Mouse (Mus musculus) lung, postnatal 25 days (tissue): ENCODE data around the gene Dync1i1.

Source experiments
- DNase-seq: peaks from one replicate; pipeline ENCODE4 v3.0.0; 2022; ENCODE audit warnings: low spot score

Dync1i1 gene

GRCm38 (mm10) chr6:5855526-5855925 is 130.1 kb downstream of the Dync1i1 start:
- DNase-seq: no peak

- DNase-seq: peak; percentile 5
Measured at GRCm38 (mm10) chr6:5858371-5858770, 132.9 kb downstream of the Dync1i1 start.

DNA sequence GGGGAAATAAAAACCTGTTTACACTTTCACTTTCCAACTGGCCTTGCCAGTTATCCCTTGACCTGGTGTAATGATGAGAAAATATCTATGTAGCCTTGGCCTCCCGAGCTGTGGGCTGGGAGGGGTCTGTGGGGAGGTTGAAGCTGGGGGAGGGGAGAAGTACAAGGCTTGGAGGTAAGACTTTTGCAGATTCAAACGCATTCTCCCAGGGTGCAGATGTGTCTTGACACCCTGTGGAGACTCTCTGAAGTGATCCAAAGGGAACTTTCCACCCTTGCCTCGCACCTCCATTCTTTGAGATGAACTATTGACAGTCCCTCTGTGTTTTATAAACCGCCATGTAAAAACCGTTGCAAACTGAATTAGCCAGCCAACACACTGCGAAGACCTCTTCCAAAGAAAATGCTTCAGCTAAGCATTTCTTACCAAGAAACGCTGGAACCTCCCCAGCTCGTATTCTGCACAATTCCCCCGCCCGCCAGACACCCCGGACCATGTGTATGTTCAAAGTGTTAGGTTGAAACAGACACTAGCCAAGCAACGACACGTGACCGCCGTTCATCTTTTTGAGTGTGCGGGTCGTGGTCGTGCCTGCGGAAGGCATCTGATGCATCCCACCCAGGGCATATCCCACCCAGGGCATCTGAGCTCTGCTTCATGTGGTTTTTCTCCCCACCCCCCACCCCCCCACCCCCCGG is 133.6 kb downstream of the Dync1i1 start:
- DNase-seq: no peak

- no peak for DNase-seq
Measured at GRCm38 (mm10) chr6:5859630-5860029, 134.2 kb downstream of the Dync1i1 start.

GRCm38 (mm10) chr6:5866091-5866490 is 140.7 kb downstream of the Dync1i1 start:
- no peak for DNase-seq

DNA sequence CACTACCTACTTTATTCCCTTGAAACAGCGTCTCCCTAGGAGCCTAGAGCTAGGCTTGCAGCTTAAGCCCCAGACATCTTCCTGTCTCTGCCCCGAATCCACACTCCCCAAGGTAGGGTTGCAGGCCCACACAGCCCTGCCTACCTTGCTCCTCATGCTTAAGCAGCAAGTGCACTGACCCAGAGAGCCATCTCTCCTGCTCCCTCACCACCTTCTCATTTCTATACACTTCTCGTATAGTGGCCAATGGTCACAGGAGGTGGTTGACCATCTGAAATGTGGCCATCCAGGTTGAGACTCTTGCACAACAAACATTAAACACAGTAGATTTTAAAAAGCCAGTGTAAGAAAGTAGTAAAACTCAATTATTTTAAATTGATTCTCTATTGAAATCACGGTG is 141.8 kb downstream of the Dync1i1 start:
- no peak for DNase-seq

GRCm38 (mm10) chr6:5871060-5871459 is 145.6 kb downstream of the Dync1i1 start:
- no peak for DNase-seq

GRCm38 (mm10) chr6:5871581-5872298 is 146.3 kb downstream of the Dync1i1 start:
- no peak for DNase-seq

DNA sequence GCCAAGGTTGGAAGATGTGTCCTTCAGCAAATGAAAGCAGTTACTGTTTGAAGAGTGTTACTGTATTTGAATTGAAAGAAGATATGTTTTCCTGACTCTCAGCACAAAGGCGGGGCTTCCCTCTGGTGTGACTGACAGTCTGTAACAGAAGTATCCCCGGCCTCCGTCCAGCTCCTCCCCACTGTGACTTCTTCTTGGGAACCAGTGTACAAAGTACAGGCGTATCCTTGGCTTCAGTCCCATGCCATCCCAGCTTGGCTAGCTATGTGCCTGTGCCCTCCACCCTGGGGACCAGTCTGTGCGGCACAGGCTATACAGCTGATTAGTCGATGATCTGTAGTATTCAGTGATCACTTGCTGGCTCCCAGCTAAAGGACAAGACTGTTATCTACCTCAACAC is 163.9 kb downstream of the Dync1i1 start:
- DNase-seq: no peak

DNA sequence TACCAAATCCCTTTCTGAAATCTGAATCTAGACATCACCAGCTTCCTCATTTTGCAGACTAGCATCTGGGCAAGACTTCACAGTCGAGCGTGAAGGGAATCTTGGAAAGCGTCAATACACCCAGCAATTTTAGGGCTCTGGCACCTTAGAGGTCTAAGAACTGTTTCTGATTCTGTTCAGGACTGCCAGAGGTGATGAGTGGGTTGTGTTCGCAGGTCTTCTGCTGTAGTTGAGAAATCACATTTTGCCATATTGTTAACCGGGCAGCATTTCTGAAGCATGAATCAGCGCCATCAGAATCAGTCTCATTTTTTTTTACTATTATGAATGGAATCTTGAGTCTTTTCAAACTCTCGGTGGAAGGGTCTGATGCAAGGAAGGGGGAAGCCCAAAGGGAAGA is 185.9 kb downstream of the Dync1i1 start:
- no peak for DNase-seq

DNA sequence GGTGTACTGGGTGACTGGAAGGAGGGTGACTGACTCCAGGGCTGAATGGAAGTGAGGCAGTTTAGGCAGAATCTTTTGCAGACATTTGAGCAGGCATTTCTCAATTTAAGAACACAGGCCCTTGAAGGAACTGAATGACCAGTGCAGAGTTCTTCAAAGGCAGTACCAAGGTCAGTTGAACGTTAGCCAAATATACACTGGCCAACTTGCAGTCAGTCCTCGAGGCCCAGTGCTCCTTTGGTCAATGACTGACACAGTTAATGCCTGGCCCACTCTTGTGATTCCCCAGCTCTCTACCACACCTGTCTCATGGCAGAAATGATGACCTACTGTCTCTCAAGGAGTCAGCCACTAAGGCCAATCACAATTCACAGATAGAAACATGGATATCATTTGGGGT is 189.6 kb downstream of the Dync1i1 start:
- DNase-seq: no peak

DNA sequence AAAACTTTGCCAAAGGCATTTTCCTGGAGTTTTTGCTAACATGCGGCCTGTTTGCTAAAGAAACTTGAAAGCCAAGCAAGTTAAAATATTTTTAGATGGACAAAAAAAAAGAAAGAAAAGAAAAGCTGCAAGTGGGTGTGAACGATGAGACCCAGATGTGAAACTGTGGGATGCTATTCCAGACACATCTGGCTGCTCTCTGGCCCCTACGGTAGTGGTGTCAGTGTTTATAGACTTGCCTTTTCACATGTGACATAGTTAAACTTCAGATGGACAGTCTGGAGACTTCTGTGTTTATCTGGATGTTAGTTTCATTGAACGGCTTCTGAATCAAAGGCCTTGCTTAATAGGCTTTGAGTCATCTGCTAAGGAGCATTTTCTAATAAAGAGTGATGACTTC is 195.2 kb downstream of the Dync1i1 start:
- DNase-seq: peak; percentile 15

DNA sequence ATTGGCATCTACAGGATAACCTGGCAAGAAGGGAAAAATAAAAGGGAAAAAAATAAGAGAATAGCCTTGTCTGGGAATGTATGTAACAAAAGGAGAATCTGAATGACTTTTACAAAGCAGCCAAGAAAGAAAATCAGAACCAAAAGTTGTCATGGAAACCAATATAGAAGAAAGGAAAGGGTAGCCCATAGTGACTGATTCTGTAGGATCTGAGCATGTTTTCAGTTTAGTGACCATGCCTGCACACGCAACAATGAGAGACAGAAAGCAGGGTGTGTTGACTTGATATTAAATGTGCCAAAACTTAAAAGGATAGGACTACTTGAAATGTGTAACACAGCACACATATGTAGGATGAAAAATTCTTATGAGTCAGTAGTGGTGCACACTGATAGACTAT is 197.2 kb downstream of the Dync1i1 start:
- no peak for DNase-seq

DNA sequence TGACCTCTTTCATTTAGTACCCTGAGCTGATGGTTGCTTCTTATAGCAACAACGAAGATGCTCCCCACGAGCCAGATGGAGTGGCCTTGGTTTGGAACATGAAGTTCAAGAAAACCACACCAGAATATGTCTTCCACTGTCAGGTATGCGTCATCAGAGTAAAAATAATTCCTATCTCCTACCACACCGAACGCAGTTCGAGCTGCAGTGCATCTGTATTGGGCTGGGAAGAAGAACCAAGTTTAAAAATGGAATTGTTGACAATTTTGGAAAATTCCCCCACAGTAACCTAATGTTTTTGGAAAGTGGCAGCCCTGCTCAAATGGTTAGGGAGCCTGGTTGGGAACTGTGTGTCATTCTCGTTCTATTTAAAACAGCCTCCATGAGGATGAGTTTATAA is 197.7 kb downstream of the Dync1i1 start:
- no peak for DNase-seq

DNA sequence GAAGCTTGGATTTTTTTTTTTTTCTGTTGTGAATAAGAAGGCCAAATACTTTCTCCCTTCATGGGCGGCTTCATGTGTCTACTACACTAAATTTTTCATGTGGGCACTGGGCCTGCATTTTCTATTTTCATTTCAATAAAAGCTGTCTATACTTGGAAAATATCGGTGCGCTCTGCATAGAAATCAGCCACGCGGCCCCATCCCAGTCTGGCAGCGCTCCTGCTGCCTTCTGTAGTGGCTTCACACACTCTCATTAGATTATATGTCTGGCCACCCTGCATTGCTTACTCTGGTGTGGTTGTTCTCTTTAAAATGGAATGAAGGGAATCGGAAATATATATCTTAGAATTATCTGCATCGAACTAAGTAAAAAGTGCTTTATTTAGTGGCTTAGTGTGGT is 204.7 kb downstream of the Dync1i1 start:
- DNase-seq: no peak

- no peak for DNase-seq
Measured at GRCm38 (mm10) chr6:5935587-5936353, 210.3 kb downstream of the Dync1i1 start.

- DNase-seq: no peak
Measured at GRCm38 (mm10) chr6:5949812-5950392, 224.5 kb downstream of the Dync1i1 start.

GRCm38 (mm10) chr6:5956316-5956913 is 231.0 kb downstream of the Dync1i1 start:
- no peak for DNase-seq

DNA sequence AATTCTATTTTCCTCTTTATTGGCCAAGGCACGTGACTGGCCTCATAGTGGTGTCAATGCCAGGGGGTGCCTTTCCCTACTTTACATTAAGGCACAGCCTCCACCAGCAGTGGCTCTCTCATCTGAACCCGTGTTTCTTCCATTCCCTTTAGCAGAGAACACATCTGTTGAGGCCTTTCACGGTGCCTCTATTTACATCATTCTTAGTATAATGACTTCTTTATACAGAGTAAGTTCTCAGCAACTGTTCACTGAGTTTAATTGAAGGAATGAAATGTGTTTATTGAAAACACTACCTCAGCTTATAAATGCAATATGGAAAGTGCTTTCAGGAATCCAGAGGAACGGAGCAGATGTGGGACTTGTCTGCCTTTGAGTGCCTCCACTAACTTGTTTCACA is 235.3 kb downstream of the Dync1i1 start:
- DNase-seq: no peak

- DNase-seq: no peak
Measured at GRCm38 (mm10) chr6:5961960-5962359, 236.5 kb downstream of the Dync1i1 start.

GRCm38 (mm10) chr6:5966376-5966775 is 240.9 kb downstream of the Dync1i1 start:
- DNase-seq: no peak

DNA sequence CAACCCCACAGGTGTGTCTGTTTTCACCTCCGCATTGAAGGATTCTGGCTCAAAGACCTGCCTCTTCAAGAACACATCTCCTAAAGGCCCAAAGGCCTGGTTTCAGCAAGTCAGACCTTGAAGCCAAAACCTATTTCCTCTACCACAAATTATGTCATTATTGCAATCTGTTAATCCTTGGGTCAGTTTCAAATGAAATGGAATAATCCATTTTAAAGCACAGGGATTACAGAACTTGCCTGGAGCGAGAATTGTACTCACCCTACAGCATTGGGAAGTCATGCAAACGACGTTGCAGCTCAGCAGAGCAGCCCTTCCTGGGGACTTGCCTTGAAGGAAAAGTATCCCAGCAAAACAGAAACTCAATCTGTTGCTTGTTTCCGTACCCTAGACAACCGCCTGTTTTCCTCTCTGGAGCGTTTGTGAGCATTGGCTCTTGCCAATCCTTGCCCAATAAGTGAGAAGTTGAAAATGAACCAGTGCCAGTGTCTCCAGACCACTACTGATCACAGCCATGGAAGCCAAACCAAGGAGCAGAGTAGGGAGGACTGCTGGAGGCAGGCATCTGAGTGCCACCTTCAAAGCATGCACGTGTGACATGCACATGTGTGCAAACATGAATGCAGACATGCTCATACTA is 241.5 kb downstream of the Dync1i1 start:
- no peak for DNase-seq
